Mouse (Mus musculus): ENCODE measurements around the gene Apoa4. TPM values are rescaled to one million over a fixed set of nuclear protein-coding genes. Genes with fewer than 3 reads are reported as not detected.

Gene Apoa4
- polyA plus RNA-seq, 1 experiment from 2014 or later = not detected

DNA sequence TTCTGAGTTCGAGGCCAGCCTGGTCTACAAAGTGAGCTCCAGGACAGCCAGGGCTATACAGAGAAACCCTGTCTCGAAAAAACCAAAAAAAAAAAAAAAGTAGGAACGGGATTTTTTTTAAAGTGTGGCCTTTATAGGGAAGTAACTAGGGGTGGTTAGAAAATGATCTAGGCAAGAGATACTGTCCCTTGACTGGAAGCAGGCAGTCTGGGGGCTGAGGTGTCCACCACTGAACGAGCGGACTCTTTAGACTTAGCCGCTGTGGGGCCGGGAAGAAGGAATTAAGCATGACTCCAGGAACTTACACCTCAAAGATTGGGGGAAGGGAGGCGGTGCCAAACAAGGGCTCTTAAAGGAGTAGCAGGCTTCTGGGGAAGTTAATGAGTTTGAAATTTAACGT is 22.3 kb upstream of the Apoa4 start:
- 84% methylated on average over 9 of the region's 9 CpGs for WGBS
- Histone ChIP-seq H3K4me2 (ENCODE audit: low read length) (no peak overlapping the region), H3K27me3 (replicated peaks; ENCODE audit: control insufficient read depth, insufficient read depth, low read length) (no peaks in the 10 kb centered on the region), H3K4me3 (ENCODE audit: low read depth, low read length) (no peak overlapping the region), H3K4me1 (ENCODE audit: control insufficient read depth, insufficient read depth, low read length) (no peaks in the 10 kb centered on the region), H3K9me3 (replicated peaks; ENCODE audit: control insufficient read depth, low read length) (no peaks in the 10 kb centered on the region), H3K36me3 (ENCODE audit: control insufficient read depth, insufficient read depth, low read length) (peaks cover 32% of the 10 kb centered on the region), H3K9ac (ENCODE audit: low read length) (no peak overlapping the region), H3K27ac (ENCODE audit: low read depth, low read length) (no peak overlapping the region)
- DNase-seq (ENCODE audit: low spot score) = no peak
- ATAC-seq = no peak

DNA sequence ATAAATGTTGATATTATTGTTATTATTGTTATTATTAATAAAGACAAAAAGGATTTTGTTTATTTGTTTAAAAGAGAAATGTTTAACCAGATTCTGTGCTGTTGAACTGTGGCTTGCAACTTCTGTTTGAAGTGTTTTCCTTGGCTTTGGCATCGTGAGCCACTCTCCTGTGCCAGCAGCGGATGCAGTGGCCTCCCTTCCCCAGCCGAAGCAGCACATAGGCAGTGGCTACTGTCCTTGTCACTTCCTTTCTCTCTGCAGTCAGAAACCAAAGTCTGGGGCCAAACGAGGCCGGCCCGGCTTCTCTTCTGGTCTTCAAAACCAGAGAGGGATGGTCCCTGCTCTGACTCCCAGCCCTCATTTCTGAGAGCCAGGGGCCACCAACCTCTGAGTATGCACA is 17.4 kb upstream of the Apoa4 start:
- Histone ChIP-seq H3K36me3 (ENCODE audit: control insufficient read depth, insufficient read depth, low read length) (peaks cover 26% of the 10 kb centered on the region), H3K9ac (ENCODE audit: low read length) (no peak overlapping the region)

DNA sequence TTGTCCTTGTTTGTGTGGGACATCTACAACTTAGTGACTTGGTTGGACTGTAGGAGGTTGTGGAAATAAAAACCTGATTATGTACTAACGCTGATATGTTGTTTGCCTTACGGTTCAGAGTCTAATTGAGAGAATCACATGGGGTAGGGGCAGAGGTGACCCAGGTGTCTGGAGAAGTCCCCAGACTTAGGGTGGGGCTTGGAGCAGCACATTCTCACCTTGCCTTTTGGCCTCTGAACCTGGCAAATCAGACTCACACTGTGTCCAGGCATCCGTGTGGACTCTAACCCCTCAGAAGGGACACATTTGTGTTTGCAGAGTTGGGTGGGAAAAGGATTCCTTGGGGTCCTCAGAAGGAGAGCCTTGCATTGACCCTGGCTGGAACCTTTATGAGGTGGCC is 16.4 kb upstream of the Apoa4 start:
- H3K9ac ChIP-seq (ENCODE audit: low read length) = no peak overlapping the region
- no peak for DNase-seq (ENCODE audit: low spot score)
- H3K4me3 ChIP-seq (ENCODE audit: low read depth, low read length) = no peak overlapping the region
- H3K36me3 ChIP-seq (ENCODE audit: control insufficient read depth, insufficient read depth, low read length) = peaks cover 26% of the 10 kb centered on the region
- H3K4me1 ChIP-seq (ENCODE audit: control insufficient read depth, insufficient read depth, low read length) = no peaks in the 10 kb centered on the region
- 87% methylated on average over 3 of the region's 3 CpGs for WGBS
- H3K4me2 ChIP-seq (ENCODE audit: low read length) = no peak overlapping the region
- no peaks in the 10 kb centered on the region for H3K9me3 ChIP-seq (replicated peaks; ENCODE audit: control insufficient read depth, low read length)
- no peak overlapping the region for H3K27ac ChIP-seq (ENCODE audit: low read depth, low read length)
- no peaks in the 10 kb centered on the region for H3K27me3 ChIP-seq (replicated peaks; ENCODE audit: control insufficient read depth, insufficient read depth, low read length)
- ATAC-seq = no peak

More for the DNA sequence above, 17.4 kb upstream of the Apoa4 start:
- 80% methylated on average over 6 of the region's 6 CpGs for WGBS
- no peak overlapping the region for H3K27ac ChIP-seq (ENCODE audit: low read depth, low read length)
- no peak for DNase-seq (ENCODE audit: low spot score)
- no peak overlapping the region for H3K4me2 ChIP-seq (ENCODE audit: low read length)
- ATAC-seq = no peak
- H3K9me3 ChIP-seq (replicated peaks; ENCODE audit: control insufficient read depth, low read length) = no peaks in the 10 kb centered on the region
- H3K27me3 ChIP-seq (replicated peaks; ENCODE audit: control insufficient read depth, insufficient read depth, low read length) = no peaks in the 10 kb centered on the region
- no peak overlapping the region for H3K4me3 ChIP-seq (ENCODE audit: low read depth, low read length)
- H3K4me1 ChIP-seq (ENCODE audit: control insufficient read depth, insufficient read depth, low read length) = no peaks in the 10 kb centered on the region

- Histone ChIP-seq H3K4me3 (ENCODE audit: low read depth, low read length) (no peak overlapping the region), H3K27me3 (replicated peaks; ENCODE audit: control insufficient read depth, insufficient read depth, low read length) (no peaks in the 10 kb centered on the region), H3K36me3 (ENCODE audit: control insufficient read depth, insufficient read depth, low read length) (peaks cover 24% of the 10 kb centered on the region), H3K9me3 (replicated peaks; ENCODE audit: control insufficient read depth, low read length) (no peaks in the 10 kb centered on the region), H3K4me1 (ENCODE audit: control insufficient read depth, insufficient read depth, low read length) (peaks cover 5% of the 10 kb centered on the region; the same call in 1 of the 2 replicates), H3K4me2 (ENCODE audit: low read length) (no peak overlapping the region), H3K9ac (ENCODE audit: low read length) (no peak overlapping the region), H3K27ac (ENCODE audit: low read depth, low read length) (no peak overlapping the region)
- ATAC-seq (no peak), DNase-seq (ENCODE audit: low spot score) (no peak)
- 68% methylated on average over 5 of the region's 5 CpGs for WGBS
Observed at GRCm38 (mm10) chr9:46224945-46225660, 15.4 kb upstream of the Apoa4 start.

DNA sequence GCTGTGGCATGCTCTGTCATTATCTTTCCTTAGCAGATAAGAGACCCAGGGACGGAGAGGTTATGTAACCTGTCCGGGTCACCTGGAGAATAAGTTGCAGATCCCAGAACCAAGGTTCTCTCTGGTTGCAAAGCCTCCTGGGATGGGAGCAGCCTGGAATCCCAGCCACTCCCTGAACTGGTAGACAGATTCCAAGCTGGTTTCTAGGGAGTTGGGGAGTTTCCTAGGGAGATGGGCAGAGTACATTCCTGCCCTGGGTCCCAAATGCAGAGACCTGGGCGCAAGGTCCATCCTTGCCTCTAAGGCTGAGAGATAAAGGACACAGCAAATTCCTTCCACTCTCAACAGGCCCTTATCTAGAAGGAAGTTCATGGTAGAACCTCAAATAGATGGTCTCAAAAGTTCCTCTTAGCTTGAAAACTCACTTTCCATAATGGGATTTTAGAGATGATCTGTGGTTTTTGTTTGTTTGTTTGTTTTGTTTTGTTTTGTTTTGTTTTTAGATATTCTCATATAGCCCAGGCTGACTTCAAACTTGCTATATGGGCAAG is 13.4 kb upstream of the Apoa4 start:
- DNase-seq (ENCODE audit: low spot score) (no peak), ATAC-seq (no peak)
- H3K4me2 ChIP-seq (ENCODE audit: low read length) = no peak overlapping the region
- H3K9me3 ChIP-seq (replicated peaks; ENCODE audit: control insufficient read depth, low read length) = no peaks in the 10 kb centered on the region
- no peak overlapping the region for H3K27ac ChIP-seq (ENCODE audit: low read depth, low read length)
- H3K9ac ChIP-seq (ENCODE audit: low read length) = no peak overlapping the region
- H3K4me3 ChIP-seq (ENCODE audit: low read depth, low read length) = no peak overlapping the region
- H3K36me3 ChIP-seq (ENCODE audit: control insufficient read depth, insufficient read depth, low read length) = peaks cover 9% of the 10 kb centered on the region; the same call in 1 of the 2 replicates
- H3K27me3 ChIP-seq (replicated peaks; ENCODE audit: control insufficient read depth, insufficient read depth, low read length) = no peaks in the 10 kb centered on the region
- WGBS = 91% methylated on average over 3 of the region's 3 CpGs
- peaks cover 10% of the 10 kb centered on the region; the same call in 1 of the 2 replicates for H3K4me1 ChIP-seq (ENCODE audit: control insufficient read depth, insufficient read depth, low read length)

- ATAC-seq = no peak
- no peak within 1 kb of the TSS for H3K4me3 ChIP-seq (ENCODE audit: low read depth, low read length)
- H3K4me2 ChIP-seq (ENCODE audit: low read length) = no peak within 1 kb of the TSS
- peaks cover 10% of the 10 kb centered on the region; the same call in 1 of the 2 replicates for H3K4me1 ChIP-seq (ENCODE audit: control insufficient read depth, insufficient read depth, low read length)
- no peak for DNase-seq (ENCODE audit: low spot score)
- no peaks in the 10 kb centered on the region for H3K9me3 ChIP-seq (replicated peaks; ENCODE audit: control insufficient read depth, low read length)
- H3K9ac ChIP-seq (ENCODE audit: low read length) = no peak within 1 kb of the TSS
- 72% methylated on average over 9 of the region's 9 CpGs for WGBS
- no peak within 1 kb of the TSS for H3K27ac ChIP-seq (ENCODE audit: low read depth, low read length)
- no peaks in the 10 kb centered on the region for H3K27me3 ChIP-seq (replicated peaks; ENCODE audit: control insufficient read depth, insufficient read depth, low read length)
- 0 out of 2 replicates have a peak, but pooled peaks cover 2% of the 10 kb centered on the region for H3K36me3 ChIP-seq (ENCODE audit: control insufficient read depth, insufficient read depth, low read length)
Observed at GRCm38 (mm10) chr9:46228491-46228890, 12.0 kb upstream of the Apoa4 start, which contains the start of gene Apoa1. TSS of gene Apoa1 (plus strand) at chr9:46228580.

GRCm38 (mm10) chr9:46229573-46230449 is 10.7 kb upstream of the Apoa4 start:
- DNase-seq (ENCODE audit: low spot score) (peak; percentile 95), ATAC-seq (peak; percentile 98)
- no peaks in the 10 kb centered on the region for H3K36me3 ChIP-seq (ENCODE audit: control insufficient read depth, insufficient read depth, low read length)
- H3K4me1 ChIP-seq (ENCODE audit: control insufficient read depth, insufficient read depth, low read length) = peaks cover 10% of the 10 kb centered on the region; the same call in 1 of the 2 replicates
- peak overlapping the region; percentile 39 for H3K4me3 ChIP-seq (ENCODE audit: low read depth, low read length)
- no peaks in the 10 kb centered on the region for H3K9me3 ChIP-seq (replicated peaks; ENCODE audit: control insufficient read depth, low read length)
- peak overlapping the region; percentile 77 for H3K4me2 ChIP-seq (ENCODE audit: low read length)
- peak overlapping the region; percentile 66 for H3K9ac ChIP-seq (ENCODE audit: low read length)
- 14% methylated on average over 37 of the region's 37 CpGs for WGBS
- H3K27ac ChIP-seq (ENCODE audit: low read depth, low read length) = no peak overlapping the region
- no peaks in the 10 kb centered on the region for H3K27me3 ChIP-seq (replicated peaks; ENCODE audit: control insufficient read depth, insufficient read depth, low read length)

DNA sequence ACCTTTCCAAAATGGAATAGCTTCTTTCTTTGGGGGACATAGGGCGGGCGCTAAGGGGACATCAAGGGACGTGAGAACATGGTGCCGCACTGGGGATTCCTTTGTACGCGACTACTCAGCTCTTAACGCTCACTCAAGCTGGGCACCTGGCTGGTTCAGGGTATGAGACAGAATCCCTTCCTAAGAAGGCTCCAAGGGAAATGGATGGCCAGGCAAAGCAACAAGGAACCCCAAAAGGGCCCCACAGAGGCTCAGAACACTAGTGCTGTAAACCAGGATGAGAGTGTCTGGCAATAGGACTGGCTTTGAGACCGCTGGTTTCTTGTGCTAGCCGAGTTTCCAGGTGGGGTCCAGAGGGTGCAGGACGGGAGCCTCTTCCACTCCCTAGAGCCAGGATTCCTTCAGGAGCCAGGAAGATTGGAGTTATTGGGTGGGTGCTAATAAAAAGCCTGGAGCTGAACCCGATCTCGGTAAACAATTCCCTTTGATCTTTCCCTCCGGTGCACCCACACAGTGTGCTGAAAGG is 10.0 kb upstream of the Apoa4 start:
- peak; percentile 33 for DNase-seq (ENCODE audit: low spot score)

More for the DNA sequence above, 10.0 kb upstream of the Apoa4 start:
- Histone ChIP-seq H3K4me2 (ENCODE audit: low read length) (peak overlapping the region; percentile 77), H3K9ac (ENCODE audit: low read length) (peak overlapping the region; percentile 66), H3K4me1 (ENCODE audit: control insufficient read depth, insufficient read depth, low read length) (peaks cover 10% of the 10 kb centered on the region; the same call in 1 of the 2 replicates), H3K27me3 (replicated peaks; ENCODE audit: control insufficient read depth, insufficient read depth, low read length) (no peaks in the 10 kb centered on the region), H3K36me3 (ENCODE audit: control insufficient read depth, insufficient read depth, low read length) (no peaks in the 10 kb centered on the region), H3K9me3 (replicated peaks; ENCODE audit: control insufficient read depth, low read length) (no peaks in the 10 kb centered on the region), H3K4me3 (ENCODE audit: low read depth, low read length) (peak overlapping the region; percentile 39), H3K27ac (ENCODE audit: low read depth, low read length) (no peak overlapping the region)
- 12% methylated on average over 13 of the region's 13 CpGs for WGBS
- 0 out of 2 replicates have a peak, but pooled peaks have one; percentile 21 for ATAC-seq
